Mouse (Mus musculus) erythroid progenitor cell, adult 5-6 weeks (primary cell): Measurements from ENCODE around the gene Afp. TPM values are rescaled to one million over a fixed set of nuclear protein-coding genes. Genes with fewer than 3 reads are reported as not detected.

Source experiments
- ATAC-seq: replicated peaks from 2 replicates; pipeline ENCODE4 v1.8.0; 2016; ENCODE audit warnings: moderate number of reproducible peaks, mild to moderate bottlenecking, moderate TSS enrichment, inconsistent platforms; ENCODE audit not compliant: poor library complexity, low FRiP score, severe bottlenecking
- total RNA-seq, 2 experiments: library from RNA; stranded (forward) in 1 of 2; stranded (reverse) in 1 of 2; fragments of 150-400 nt in 1 of 2; fragments of 186-747, 209-891 nt in 1 of 2; gene quantifications; 2 replicates each; pipeline versions ENCODE4 v1.2.3 to v1.2.4; 2015 to 2017; ENCODE audit warnings: low replicate concordance in 2 of 2

The Afp gene
- total RNA-seq (2015; ENCODE audit: low replicate concordance) (1.4 and 6.3 TPM in 2 replicates), total RNA-seq (2017; ENCODE audit: low replicate concordance) (0.13 TPM in 1 of 2 replicates, not detected in the other)

DNA sequence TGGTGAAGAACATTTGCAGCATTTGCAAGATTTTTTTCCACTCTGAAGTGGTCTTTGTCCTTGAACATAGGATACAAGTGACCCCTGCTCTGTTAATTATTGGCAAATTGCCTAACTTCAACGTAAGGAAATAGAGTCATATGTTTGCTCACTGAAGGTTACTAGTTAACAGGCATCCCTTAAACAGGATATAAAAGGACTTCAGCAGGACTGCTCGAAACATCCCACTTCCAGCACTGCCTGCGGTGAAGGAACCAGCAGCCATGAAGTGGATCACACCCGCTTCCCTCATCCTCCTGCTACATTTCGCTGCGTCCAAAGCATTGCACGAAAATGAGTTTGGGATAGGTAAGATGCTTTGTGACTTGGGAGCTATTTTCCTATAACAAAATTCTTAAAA is at the start of gene Afp:
TSS of gene Afp (plus strand) at position 220 of the 400 bp plus-strand sequence.
- ATAC-seq = no peak

DNA sequence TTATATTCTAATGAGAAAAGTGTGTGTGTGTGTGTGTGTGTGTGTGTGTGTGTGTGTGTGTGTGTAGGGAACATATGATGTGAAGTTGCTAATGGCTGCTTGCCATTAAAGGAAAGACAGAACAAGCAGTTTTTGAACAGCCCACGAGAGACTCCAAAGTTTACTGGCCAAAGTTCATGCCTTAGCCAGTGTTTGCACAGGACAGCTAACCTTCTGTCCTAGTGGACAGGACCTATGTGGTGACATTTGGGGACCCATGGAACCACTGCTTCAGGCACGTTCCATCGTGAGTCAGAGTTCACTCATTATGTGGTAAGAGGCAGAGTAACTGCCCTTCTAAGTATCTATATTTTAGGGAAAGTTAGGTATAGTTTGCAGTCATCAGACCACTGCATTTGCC is 43.0 kb upstream of the Afp start:
- ATAC-seq = no peak

DNA sequence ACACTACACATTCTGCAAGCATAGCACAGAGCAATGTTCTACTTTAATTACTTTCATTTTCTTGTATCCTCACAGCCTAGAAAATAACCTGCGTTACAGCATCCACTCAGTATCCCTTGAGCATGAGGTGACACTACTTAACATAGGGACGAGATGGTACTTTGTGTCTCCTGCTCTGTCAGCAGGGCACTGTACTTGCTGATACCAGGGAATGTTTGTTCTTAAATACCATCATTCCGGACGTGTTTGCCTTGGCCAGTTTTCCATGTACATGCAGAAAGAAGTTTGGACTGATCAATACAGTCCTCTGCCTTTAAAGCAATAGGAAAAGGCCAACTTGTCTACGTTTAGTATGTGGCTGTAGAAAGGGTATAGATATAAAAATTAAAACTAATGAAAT is 40.6 kb upstream of the Afp start:
- ATAC-seq = no peak

DNA sequence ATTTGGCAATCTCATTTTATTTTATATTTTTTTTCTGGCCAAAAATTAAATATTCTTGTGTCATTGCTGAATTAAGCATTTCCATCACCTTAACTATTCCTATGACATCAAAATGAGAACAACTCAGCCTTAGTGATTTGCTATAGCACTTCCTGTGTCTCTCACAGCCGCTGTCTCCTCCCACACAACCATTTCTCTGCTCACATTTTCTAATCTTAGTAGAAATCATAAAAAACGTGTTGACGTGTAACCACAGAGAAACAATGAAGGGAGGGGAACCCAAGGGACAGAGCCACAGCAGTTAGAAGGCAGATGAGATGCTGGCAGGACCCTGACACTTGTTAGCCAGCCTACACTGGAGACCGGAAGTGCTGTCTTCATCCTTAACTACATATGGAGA is 37.8 kb upstream of the Afp start:
- ATAC-seq = no peak

- no peak for ATAC-seq
These were observed 33.3 kb upstream of the Afp start for GRCm38 (mm10) chr5:90457241-90457640.

DNA sequence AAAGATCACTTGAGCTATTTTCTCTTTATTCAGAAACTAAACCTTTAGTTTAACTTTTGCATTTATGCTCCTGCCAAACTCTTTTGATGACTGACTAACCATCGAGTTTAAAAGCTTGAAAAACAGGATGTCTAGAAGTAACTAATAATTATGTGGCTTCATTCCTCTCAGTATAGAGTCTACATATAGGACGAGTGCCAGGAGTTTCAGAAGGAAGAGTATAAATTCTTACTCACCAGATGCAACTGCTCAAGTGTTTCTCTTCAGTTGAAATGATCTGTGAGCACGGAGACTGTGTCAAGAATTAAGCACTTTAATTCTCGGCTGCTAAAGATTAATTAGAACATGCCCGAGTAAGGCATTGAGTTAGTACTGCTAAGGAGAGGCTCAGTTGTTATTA is 31.8 kb upstream of the Afp start:
- ATAC-seq = no peak

GRCm38 (mm10) chr5:90460619-90461018 is 29.9 kb upstream of the Afp start, which contains the start of gene Alb:
Gene Alb (plus strand): TSS chr5:90460897.
- no peak for ATAC-seq

GRCm38 (mm10) chr5:90466806-90467205 is 23.7 kb upstream of the Afp start:
- ATAC-seq = no peak

GRCm38 (mm10) chr5:90467245-90467644 is 23.3 kb upstream of the Afp start:
- ATAC-seq = no peak

GRCm38 (mm10) chr5:90470836-90471235 is 19.7 kb upstream of the Afp start:
- no peak for ATAC-seq

DNA sequence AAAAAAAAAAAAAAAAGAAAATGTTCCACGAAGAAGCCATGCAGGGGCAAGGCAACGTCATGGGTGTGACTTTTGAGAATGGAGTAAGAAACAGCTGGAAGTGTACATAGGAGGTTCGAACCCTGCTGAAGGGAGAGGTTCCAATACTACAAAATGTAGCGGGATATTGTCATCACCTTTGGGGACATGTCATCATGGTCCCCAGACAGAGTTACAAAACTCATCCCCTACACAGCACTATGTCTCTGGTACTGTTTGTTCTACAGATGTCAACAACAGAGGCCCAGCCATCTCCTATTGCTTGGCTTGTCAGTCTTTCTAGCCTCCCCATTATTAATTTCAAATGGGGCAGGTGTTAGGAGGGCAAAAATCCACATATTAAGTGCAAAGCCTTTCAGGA is 16.6 kb upstream of the Afp start:
- ATAC-seq = no peak

DNA sequence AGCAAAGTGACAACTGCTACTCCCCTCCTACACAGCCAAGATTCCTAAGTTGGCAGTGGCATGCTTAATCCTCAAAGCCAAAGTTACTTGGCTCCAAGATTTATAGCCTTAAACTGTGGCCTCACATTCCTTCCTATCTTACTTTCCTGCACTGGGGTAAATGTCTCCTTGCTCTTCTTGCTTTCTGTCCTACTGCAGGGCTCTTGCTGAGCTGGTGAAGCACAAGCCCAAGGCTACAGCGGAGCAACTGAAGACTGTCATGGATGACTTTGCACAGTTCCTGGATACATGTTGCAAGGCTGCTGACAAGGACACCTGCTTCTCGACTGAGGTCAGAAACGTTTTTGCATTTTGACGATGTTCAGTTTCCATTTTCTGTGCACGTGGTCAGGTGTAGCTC is 16.2 kb upstream of the Afp start:
- ATAC-seq = no peak

- ATAC-seq = no peak
These were observed 13.8 kb upstream of the Afp start for GRCm38 (mm10) chr5:90476741-90477140.

DNA sequence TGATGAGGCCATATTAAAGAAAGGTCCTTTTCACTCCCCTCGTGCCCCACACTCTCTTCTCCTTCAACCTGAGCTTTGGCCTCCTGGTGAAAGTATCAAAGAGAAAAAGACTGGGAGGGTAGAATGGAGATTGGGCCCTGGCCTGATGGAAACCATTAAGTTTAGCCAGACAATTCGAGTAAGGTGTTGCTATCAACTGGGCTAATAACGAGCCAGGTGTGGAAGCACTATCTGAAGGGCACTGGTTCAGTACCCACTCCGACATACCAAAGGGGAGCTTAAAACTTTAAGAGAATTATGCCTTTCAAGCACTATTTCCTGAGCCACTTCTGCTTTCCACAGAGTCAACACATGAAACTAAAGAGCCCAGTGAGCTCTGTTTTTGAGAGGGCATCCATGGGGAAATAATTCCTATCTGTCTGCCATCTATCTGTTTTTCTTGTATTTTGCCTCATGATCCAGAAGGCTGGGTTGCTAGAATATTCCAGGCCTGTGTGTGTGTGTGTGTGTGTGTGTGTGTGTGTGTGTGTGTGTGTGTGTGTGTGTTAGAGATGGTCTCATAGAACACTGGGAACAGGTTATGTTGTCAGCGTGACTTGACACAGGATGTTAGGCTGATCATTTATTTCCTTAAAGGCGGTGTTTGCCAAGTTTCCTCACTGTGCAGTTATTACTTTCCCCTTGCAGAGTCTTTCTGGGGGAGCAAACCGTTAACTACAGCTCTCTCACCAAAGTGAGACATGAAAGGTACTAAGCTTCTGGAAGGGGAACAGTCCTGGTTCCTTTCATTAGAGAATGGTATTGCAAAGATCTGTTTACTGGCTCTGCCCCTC is 13.0 kb upstream of the Afp start:
- no peak for ATAC-seq

DNA sequence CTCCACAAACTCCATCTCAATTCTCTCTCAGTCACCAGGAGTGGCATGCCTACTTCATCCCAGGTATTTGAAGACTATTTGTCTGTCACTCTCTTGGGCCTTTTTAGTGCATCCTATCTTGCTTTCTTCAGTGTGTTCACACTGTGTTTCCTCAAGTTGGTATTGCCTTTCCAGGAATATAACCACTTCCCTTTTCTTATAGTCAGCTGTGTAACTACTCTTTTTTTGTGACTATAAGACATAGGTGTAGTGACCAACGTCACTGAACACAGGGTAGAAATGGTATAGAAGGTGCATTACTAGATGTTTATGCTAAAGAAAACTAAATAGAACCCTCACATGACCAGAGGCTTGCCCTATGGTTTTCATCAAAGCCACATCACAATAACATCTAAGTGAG is 11.7 kb upstream of the Afp start:
- no peak for ATAC-seq

- no peak for ATAC-seq
These were observed 4.9 kb upstream of the Afp start for GRCm38 (mm10) chr5:90485597-90485996.

GRCm38 (mm10) chr5:90488323-90488722 is 2.2 kb upstream of the Afp start:
- no peak for ATAC-seq

GRCm38 (mm10) chr5:90492440-90492839 is 1.9 kb downstream of the Afp start:
- ATAC-seq = no peak

- no peak for ATAC-seq
These were observed 3.8 kb downstream of the Afp start for GRCm38 (mm10) chr5:90494308-90494707.

DNA sequence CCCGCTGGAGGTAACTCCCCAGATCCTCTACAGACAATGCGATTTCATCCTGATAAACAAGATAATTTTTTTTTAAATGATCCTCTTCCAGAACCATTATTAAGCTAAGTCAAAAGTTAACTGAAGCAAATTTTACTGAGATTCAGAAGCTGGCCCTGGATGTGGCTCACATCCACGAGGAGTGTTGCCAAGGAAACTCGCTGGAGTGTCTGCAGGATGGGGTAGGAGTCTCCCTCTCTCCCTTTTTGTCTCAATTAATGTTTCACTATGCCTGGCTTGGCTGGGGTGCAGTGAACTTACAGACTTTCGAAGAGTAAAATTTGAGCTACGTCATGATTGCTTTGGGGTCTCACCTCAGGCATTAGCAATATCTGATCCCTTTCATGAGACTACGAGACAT is 9.0 kb downstream of the Afp start:
- no peak for ATAC-seq

DNA sequence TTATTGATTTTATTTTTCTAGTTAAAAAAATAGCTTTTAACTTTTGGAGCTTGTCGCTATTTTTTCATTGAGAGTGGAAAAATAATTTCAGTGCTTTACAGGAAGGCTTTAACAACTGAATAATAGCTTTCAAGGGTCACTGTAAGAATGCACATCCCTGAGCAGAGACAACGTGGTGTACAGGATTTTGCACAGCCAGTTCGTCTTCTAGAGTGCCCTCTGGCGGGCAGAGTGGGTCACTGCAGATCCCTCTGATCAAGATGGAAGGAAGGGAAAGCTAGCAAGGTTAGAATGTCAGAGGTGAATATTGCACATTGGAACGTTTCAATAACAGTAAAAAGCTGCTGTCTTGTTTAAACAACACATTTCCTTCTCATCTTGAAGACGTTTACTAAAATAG is 10.2 kb downstream of the Afp start:
- ATAC-seq = no peak

GRCm38 (mm10) chr5:90501752-90502151 is 11.2 kb downstream of the Afp start:
- no peak for ATAC-seq
